Mouse (Mus musculus) CH12F3 (cell line): ENCODE results near the gene 1810062G17Rik.

Experiments
- in situ Hi-C: fragments of 300-500 bp; cut with MboI; formaldehyde crosslinking; loops from 2 replicates; pipeline ENCODE4 v1.14.3; 2020; ENCODE audit warnings: low sequenced_read_pairs

1810062G17Rik gene

GRCm38 (mm10) chr3:36501546-36501945, 25.8 kb downstream of the 1810062G17Rik start:
- in situ Hi-C loops: no loop called here

GRCm38 (mm10) chr3:36505306-36505705, 29.6 kb downstream of the 1810062G17Rik start:
- in situ Hi-C loops: no loop called here

- in situ Hi-C loops: no loop called here
These were observed 30.3 kb downstream of the 1810062G17Rik start for GRCm38 (mm10) chr3:36505809-36506735.

GRCm38 (mm10) chr3:36511491-36511890, 35.8 kb downstream of the 1810062G17Rik start:
- in situ Hi-C loops: no loop called here

GRCm38 (mm10) chr3:36516196-36516595, 40.5 kb downstream of the 1810062G17Rik start:
- in situ Hi-C loops: no loop called here

- in situ Hi-C loops: no loop called here
These were observed 45.6 kb downstream of the 1810062G17Rik start, which contains the start of gene Gm11549 for GRCm38 (mm10) chr3:36521073-36522060. Gene Gm11549, minus strand, starts transcription at chr3:36521813.

GRCm38 (mm10) chr3:36522137-36522536, 46.4 kb downstream of the 1810062G17Rik start:
- in situ Hi-C loops: no loop called here

GRCm38 (mm10) chr3:36524466-36524865, 48.7 kb downstream of the 1810062G17Rik start:
- in situ Hi-C loops: no loop called here

- in situ Hi-C loops: no loop called here
These were observed 54.6 kb downstream of the 1810062G17Rik start for GRCm38 (mm10) chr3:36530345-36530744.

GRCm38 (mm10) chr3:36530781-36531180, 55.0 kb downstream of the 1810062G17Rik start:
- in situ Hi-C loops: no loop called here

- in situ Hi-C loops: no loop called here
These were observed 55.5 kb downstream of the 1810062G17Rik start for GRCm38 (mm10) chr3:36531242-36531641.
